Mouse (Mus musculus) MEL (cell line): ENCODE data around the gene Ubtd2. TPM values are rescaled to one million over a fixed set of nuclear protein-coding genes. Genes with fewer than 3 reads are reported as not detected.

Source experiments
- DNase-seq: peaks from one replicate; pipeline ENCODE4 v3.0.0; 2011; ENCODE audit warnings: low read depth, low spot score
- H3K27ac ChIP-seq: 2 replicates; pipeline ENCODE4 v1.5.1; 2012; ENCODE audit warnings: low read depth, mild to moderate bottlenecking, control low read depth, low read length, moderate library complexity; ENCODE audit not compliant: control insufficient read depth
- H3K27me3 ChIP-seq, 2 experiments: fragments of 150-350 bp in 1 of 2; sonication (generic) in 1 of 2; 2 replicates each; pipeline ENCODE4 v1.6.1; 2012; ENCODE audit warnings: low read length in 2 of 2, mild to moderate bottlenecking in 2 of 2, improper control_type of control experiment in 1 of 2, moderate library complexity in 1 of 2; ENCODE audit not compliant: insufficient read depth in 2 of 2, control insufficient read depth in 1 of 2
- H3K36me3 ChIP-seq, 2 experiments: 2 replicates each; pipeline ENCODE4 v1.6.1; 2012 to 2014; ENCODE audit warnings: low read length in 2 of 2, improper control_type of control experiment in 1 of 2, inconsistent platforms in 1 of 2, mild to moderate bottlenecking in 1 of 2; ENCODE audit not compliant: insufficient read depth in 2 of 2, control insufficient read depth in 1 of 2
- H3K4me1 ChIP-seq, 2 experiments: fragments of 150-350 bp in 1 of 2; sonication (generic) in 1 of 2; 2 replicates each; pipeline ENCODE4 v1.6.1; 2012; ENCODE audit warnings: low read length in 2 of 2, improper control_type of control experiment in 1 of 2, mild to moderate bottlenecking in 1 of 2; ENCODE audit not compliant: insufficient read depth in 2 of 2, control insufficient read depth in 1 of 2
- H3K4me3 ChIP-seq, 2 experiments: fragments of 150-350 bp in 1 of 2; sonication (generic) in 1 of 2; 2 replicates each; pipeline ENCODE4 v1.5.1; 2012; ENCODE audit warnings: low read depth in 2 of 2, low read length in 2 of 2, mild to moderate bottlenecking in 2 of 2, moderate library complexity in 2 of 2, control low read depth in 1 of 2, improper control_type of control experiment in 1 of 2; ENCODE audit not compliant: control insufficient read depth in 1 of 2, insufficient read depth in 1 of 2
- H3K79me2 ChIP-seq: 2 replicates; pipeline ENCODE4 v1.6.1; 2012; ENCODE audit warnings: mild to moderate bottlenecking, low read length, moderate library complexity; ENCODE audit not compliant: control insufficient read depth, poor library complexity, insufficient read depth
- H3K9ac ChIP-seq: 2 replicates; pipeline ENCODE4 v1.6.1; 2012; ENCODE audit warnings: low read depth, mild to moderate bottlenecking, control low read depth, low read length, moderate library complexity; ENCODE audit not compliant: control insufficient read depth, poor library complexity, severe bottlenecking
- H3K9me3 ChIP-seq: fragments of 150-350 bp; sonication (generic); replicated peaks from 2 replicates; pipeline ENCODE4 v1.6.1; 2012; ENCODE audit warnings: mild to moderate bottlenecking, low read length, improper control_type of control experiment, moderate library complexity; ENCODE audit not compliant: insufficient read depth
- BHLHE40 ChIP-seq: IDR thresholded peaks from 2 replicates; pipeline ENCODE4 v1.6.1; 2012; ENCODE audit warnings: low read depth, mild to moderate bottlenecking, inconsistent platforms, low read length, improper control_type of control experiment, borderline replicate concordance
- CHD1 ChIP-seq: IDR thresholded peaks from 2 replicates; pipeline ENCODE4 v1.6.1; 2012; ENCODE audit warnings: low read depth, mild to moderate bottlenecking, inconsistent platforms, low read length, improper control_type of control experiment
- CHD2 ChIP-seq: IDR thresholded peaks from 2 replicates; pipeline ENCODE4 v1.6.1; 2011; ENCODE audit warnings: low read length, improper control_type of control experiment
- CTCF ChIP-seq, 3 experiments: IDR thresholded peaks in 2 of 3; conservative IDR thresholded peaks in 1 of 3; 2 replicates each; pipeline ENCODE4 v1.5.1; 2011 to 2012; ENCODE audit warnings: low read length in 3 of 3, low read depth in 2 of 3, mild to moderate bottlenecking in 2 of 3, improper control_type of control experiment in 1 of 3, inconsistent platforms in 1 of 3, mixed read lengths in 1 of 3, moderate library complexity in 1 of 3; ENCODE audit not compliant: control insufficient read depth in 1 of 3, insufficient read depth in 1 of 3, poor library complexity in 1 of 3, severe bottlenecking in 1 of 3
- E2F4 ChIP-seq: IDR thresholded peaks from 2 replicates; pipeline ENCODE4 v1.6.1; 2011; ENCODE audit warnings: low read depth, low read length, improper control_type of control experiment, borderline replicate concordance
- ELF1 ChIP-seq: IDR thresholded peaks from 2 replicates; pipeline ENCODE4 v1.6.1; 2014; ENCODE audit warnings: low read depth, mild to moderate bottlenecking, inconsistent platforms, low read length, improper control_type of control experiment, moderate library complexity
- EP300 ChIP-seq, 2 experiments: IDR thresholded peaks; 2 replicates each; pipeline ENCODE4 v1.6.1; 2011; ENCODE audit warnings: improper control_type of control experiment in 2 of 2, low read length in 2 of 2, low read depth in 1 of 2, mild to moderate bottlenecking in 1 of 2
- GABPA ChIP-seq: IDR thresholded peaks from 2 replicates; pipeline ENCODE4 v1.6.1; 2012; ENCODE audit warnings: low read depth, mild to moderate bottlenecking, inconsistent platforms, low read length, improper control_type of control experiment, moderate library complexity
- HCFC1 ChIP-seq: IDR thresholded peaks from 2 replicates; pipeline ENCODE4 v1.6.1; 2012; ENCODE audit warnings: low read depth, mild to moderate bottlenecking, inconsistent platforms, low read length, improper control_type of control experiment, moderate library complexity
- JUND ChIP-seq: IDR thresholded peaks from 2 replicates; pipeline ENCODE4 v1.6.1; 2011; ENCODE audit warnings: low read depth, mild to moderate bottlenecking, improper control_type of control experiment, low read length
- KAT2A ChIP-seq: conservative IDR thresholded peaks from 2 replicates; pipeline ENCODE4 v1.6.1; 2012; ENCODE audit warnings: low read depth, low read length, improper control_type of control experiment, inconsistent platforms
- MAFK ChIP-seq: IDR thresholded peaks from 2 replicates; pipeline ENCODE4 v1.6.1; 2011; ENCODE audit warnings: low read depth, mild to moderate bottlenecking, low read length, improper control_type of control experiment, borderline replicate concordance
- MAX ChIP-seq: IDR thresholded peaks from 2 replicates; pipeline ENCODE4 v1.6.1; 2011; ENCODE audit warnings: low read length, improper control_type of control experiment
- MEF2A ChIP-seq: IDR thresholded peaks from 2 replicates; pipeline ENCODE4 v1.6.1; 2014; ENCODE audit warnings: low read depth, mild to moderate bottlenecking, inconsistent platforms, low read length, improper control_type of control experiment; ENCODE audit not compliant: poor library complexity, insufficient replicate concordance, severe bottlenecking; ENCODE audit errors: extremely low read depth
- MXI1 ChIP-seq: IDR thresholded peaks from 2 replicates; pipeline ENCODE4 v1.6.1; 2011; ENCODE audit warnings: mild to moderate bottlenecking, low read depth, low read length, improper control_type of control experiment
- MYB ChIP-seq: IDR thresholded peaks from 2 replicates; pipeline ENCODE4 v1.6.1; 2011; ENCODE audit warnings: mild to moderate bottlenecking, low read depth, low read length, improper control_type of control experiment
- MYC ChIP-seq: IDR thresholded peaks from 2 replicates; pipeline ENCODE4 v1.6.1; 2011; ENCODE audit warnings: low read depth, mild to moderate bottlenecking, low read length, improper control_type of control experiment, moderate library complexity
- NELFE ChIP-seq: IDR thresholded peaks from 2 replicates; pipeline ENCODE4 v1.6.1; 2011; ENCODE audit warnings: low read depth, low read length, improper control_type of control experiment
- NRF1 ChIP-seq: IDR thresholded peaks from 2 replicates; pipeline ENCODE4 v1.6.1; 2014; ENCODE audit warnings: low read depth, mild to moderate bottlenecking, inconsistent platforms, low read length, improper control_type of control experiment, moderate library complexity; ENCODE audit not compliant: poor library complexity, insufficient read depth, severe bottlenecking
- POLR2AphosphoS2 ChIP-seq: IDR thresholded peaks from 2 replicates; pipeline ENCODE4 v1.6.1; 2011; ENCODE audit warnings: low read length, improper control_type of control experiment
- POLR2AphosphoS5 ChIP-seq: IDR thresholded peaks from 2 replicates; pipeline ENCODE4 v1.6.1; 2012; ENCODE audit warnings: low read depth, borderline replicate concordance, mild to moderate bottlenecking, inconsistent platforms, low read length, moderate library complexity, mixed read lengths
- RAD21 ChIP-seq: IDR thresholded peaks from 2 replicates; pipeline ENCODE4 v1.6.1; 2011; ENCODE audit warnings: mild to moderate bottlenecking, low read depth, low read length, improper control_type of control experiment
- RCOR1 ChIP-seq: IDR thresholded peaks from 2 replicates; pipeline ENCODE4 v1.6.1; 2012; ENCODE audit warnings: low read depth, mild to moderate bottlenecking, inconsistent platforms, low read length, improper control_type of control experiment
- SIN3A ChIP-seq: IDR thresholded peaks from 2 replicates; pipeline ENCODE4 v1.6.1; 2012; ENCODE audit warnings: low read length, improper control_type of control experiment, inconsistent platforms
- SMC3 ChIP-seq: IDR thresholded peaks from 2 replicates; pipeline ENCODE4 v1.6.1; 2011; ENCODE audit warnings: low read depth, low read length, improper control_type of control experiment
- TAL1 ChIP-seq: IDR thresholded peaks from 2 replicates; pipeline ENCODE4 v1.6.1; 2012; ENCODE audit warnings: mild to moderate bottlenecking, inconsistent platforms, low read length, moderate library complexity, mixed read lengths
- TBP ChIP-seq: IDR thresholded peaks from 2 replicates; pipeline ENCODE4 v1.8.0; 2011; ENCODE audit warnings: low read depth, low read length, improper control_type of control experiment
- TCF12 ChIP-seq: IDR thresholded peaks from 2 replicates; pipeline ENCODE4 v1.6.1; 2014; ENCODE audit warnings: low read depth, mild to moderate bottlenecking, inconsistent platforms, low read length, improper control_type of control experiment, moderate library complexity
- UBTF ChIP-seq: IDR thresholded peaks from 2 replicates; pipeline ENCODE4 v1.6.1; 2012; ENCODE audit warnings: low read depth, mild to moderate bottlenecking, inconsistent platforms, low read length, improper control_type of control experiment, moderate library complexity, borderline replicate concordance; ENCODE audit not compliant: insufficient read depth
- USF1 ChIP-seq: IDR thresholded peaks from 2 replicates; pipeline ENCODE4 v1.6.1; 2014; ENCODE audit warnings: low read depth, mild to moderate bottlenecking, inconsistent platforms, low read length, improper control_type of control experiment, moderate library complexity
- USF2 ChIP-seq, 2 experiments: IDR thresholded peaks; 2 replicates each; pipeline ENCODE4 v1.6.1; 2011 to 2012; ENCODE audit warnings: improper control_type of control experiment in 2 of 2, low read length in 2 of 2, borderline replicate concordance in 1 of 2, inconsistent platforms in 1 of 2, low read depth in 1 of 2, mild to moderate bottlenecking in 1 of 2; ENCODE audit not compliant: insufficient read depth in 1 of 2
- ZKSCAN1 ChIP-seq: IDR thresholded peaks from 2 replicates; pipeline ENCODE4 v1.6.1; 2012; ENCODE audit warnings: low read depth, mild to moderate bottlenecking, inconsistent platforms, low read length, improper control_type of control experiment, moderate library complexity
- ZMIZ1 ChIP-seq: IDR thresholded peaks from 2 replicates; pipeline ENCODE4 v1.6.1; 2012; ENCODE audit warnings: low read depth, mild to moderate bottlenecking, inconsistent platforms, low read length, improper control_type of control experiment, moderate library complexity
- ZNF384 ChIP-seq: IDR thresholded peaks from 2 replicates; pipeline ENCODE4 v1.6.1; 2012; ENCODE audit warnings: low read depth, mild to moderate bottlenecking, inconsistent platforms, low read length, improper control_type of control experiment
- polyA plus RNA-seq, 2 experiments: library from polyadenylated mRNA; stranded (reverse) in 1 of 2; unstranded in 1 of 2; fragments of >175 nt in 1 of 2; fragments of >200 nt in 1 of 2; gene quantifications; 2 replicates each; pipeline versions ENCODE4 v1.2.1 to v1.2.4; 2012; ENCODE audit warnings: low replicate concordance in 2 of 2, low read depth in 1 of 2; ENCODE audit not compliant: insufficient read length in 2 of 2, insufficient read depth in 1 of 2, missing spikeins in 1 of 2
- total RNA-seq: library from RNA; depleted of rRNA; stranded (reverse); fragments of 300-350 nt; gene quantifications from 2 replicates; pipeline ENCODE4 v1.2.3, GENCODE M21; 2012

Gene Ubtd2
- total and polyA plus RNA-seq, 3 experiments, result 25.7 to 28.7 TPM; not detected in 1

GRCm38 (mm10) chr11:32542687-32543411, 87.7 kb downstream of the Ubtd2 start:
- Histone ChIP-seq H3K27me3 (no peaks in the 10 kb centered on the region), H3K9ac (peak overlapping the region; percentile 66), H3K9me3 (no peaks in the 10 kb centered on the region), H3K27ac (peak overlapping the region; percentile 96), H3K79me2 (no peaks in the 10 kb centered on the region; the same call in 1 of the 2 replicates), H3K36me3 (peaks cover 0 to 32% of the 10 kb centered on the region in 2 experiments; a peak in 2 of 4 replicates), H3K4me3 (peak overlapping the region; percentile 18 to 27), H3K4me1 (peaks cover 19 to 41% of the 10 kb centered on the region in 2 experiments)
- DNase-seq, result peak; percentile 96
- TF ChIP-seq MYC (peak; percentile 64), KAT2A (0 out of 2 replicates have a peak, but pooled peaks have one; percentile 10), TAL1 (peak; percentile 59), ELF1 (peak; percentile 52; the same call in 1 of the 2 replicates), GABPA (no peak), USF1 (peak; percentile 31; the same call in 1 of the 2 replicates), HCFC1 (peak; percentile 54; the same call in 1 of the 2 replicates), TCF12 (peak; percentile 69), ZKSCAN1 (no peak), NELFE (peak; percentile 52), E2F4 (no peak), MXI1 (peak; percentile 61; the same call in 1 of the 2 replicates), CHD2 (no peak), SMC3 (no peak), RAD21 (no peak; the same call in 1 of the 2 replicates), EP300 (IDR thresholded peaks at IDR 0.05; ENCODE audit: low read depth in 1 of 2, low read length in 2 of 2) (peak; percentile 73 to 93), CHD1 (no peak; the same call in 1 of the 2 replicates), JUND (no peak), BHLHE40 (0 out of 2 replicates have a peak, but pooled peaks have one; percentile 45), MAFK (peak; percentile 33; the same call in 1 of the 2 replicates), POLR2AphosphoS2 (peak; percentile 68; the same call in 1 of the 2 replicates), POLR2AphosphoS5 (no peak), SIN3A (peak; percentile 77), ZNF384 (peak; percentile 96), CTCF (IDR thresholded peaks at IDR 0.05 in 2 of 3, conservative IDR thresholded peaks at IDR 0.05 in 1 of 3; ENCODE audit: control insufficient read depth in 1 of 3, insufficient read depth in 1 of 3, low read depth in 2 of 3, low read length in 3 of 3, poor library complexity in 1 of 3, severe bottlenecking in 1 of 3) (no peak; a peak in 1 of 6 replicates), MYB (no peak), UBTF (no peak), MAX (0 out of 2 replicates have a peak, but pooled peaks have one; percentile 27), ZMIZ1 (no peak), MEF2A (0 out of 2 replicates have a peak, but pooled peaks have one; percentile 29), NRF1 (0 out of 2 replicates have a peak, but pooled peaks have one; percentile 7), RCOR1 (peak; percentile 44; the same call in 1 of the 2 replicates), TBP (peak; percentile 70), USF2 (IDR thresholded peaks at IDR 0.05; ENCODE audit: borderline replicate concordance in 1 of 2, insufficient read depth in 1 of 2, low read depth in 1 of 2, low read length in 2 of 2) (no peak)
